Mouse (Mus musculus): ENCODE results near the gene Sergef. TPM values are rescaled to one million over a fixed set of nuclear protein-coding genes. Genes with fewer than 3 reads are reported as not detected.

Gene Sergef
- polyA plus RNA-seq, 1 experiment from 2014 or later = 11.4 TPM

GRCm38 (mm10) chr7:46475464-46475863, 164.1 kb downstream of the Sergef start:
- no peak overlapping the region for H3K4me2 ChIP-seq (ENCODE audit: low read depth, low read length)
- no peaks in the 10 kb centered on the region for H3K36me3 ChIP-seq (ENCODE audit: control insufficient read depth, insufficient read depth)
- H3K4me1 ChIP-seq (ENCODE audit: control insufficient read depth, insufficient read depth, low read length) = peaks cover 15% of the 10 kb centered on the region
- H3K9me3 ChIP-seq (replicated peaks; ENCODE audit: control insufficient read depth, low read length) = no peaks in the 10 kb centered on the region
- H3K4me3 ChIP-seq (ENCODE audit: low read length) = no peak overlapping the region
- H3K27me3 ChIP-seq (ENCODE audit: control insufficient read depth, insufficient read depth, low read length) = no peaks in the 10 kb centered on the region
- no peak overlapping the region for H3K9ac ChIP-seq (ENCODE audit: low read length)
- 46% methylated on average over 5 of the region's 5 CpGs for WGBS
- no peak overlapping the region for H3K27ac ChIP-seq (ENCODE audit: low read length)
- ATAC-seq (replicated peaks; ENCODE audit: extremely low read depth, insufficient read depth, low FRiP score) = no peak; the same call in 1 of the 2 replicates

DNA sequence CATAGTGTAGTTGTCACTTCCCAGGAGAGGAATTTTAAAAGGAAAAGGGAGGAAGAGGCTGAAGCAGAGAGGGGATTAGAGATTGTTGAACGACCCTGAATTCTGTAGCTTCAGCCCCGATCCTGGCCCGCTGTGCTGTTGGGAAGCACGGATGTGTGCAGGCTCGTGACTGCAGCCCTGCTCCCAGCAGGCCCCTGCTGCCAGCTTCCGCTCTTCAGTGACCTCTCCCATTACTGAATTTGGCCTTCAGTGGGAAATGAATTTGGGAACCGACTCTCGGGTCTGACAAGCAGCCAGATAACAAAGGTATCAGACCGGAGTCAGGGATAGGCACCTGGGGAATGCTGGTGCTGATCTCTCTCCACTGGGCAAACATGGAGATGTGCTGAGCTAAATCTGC, 166.5 kb downstream of the Sergef start:
- ATAC-seq (replicated peaks; ENCODE audit: extremely low read depth, insufficient read depth, low FRiP score) = no peak
- H3K9me3 ChIP-seq (replicated peaks; ENCODE audit: control insufficient read depth, low read length) = no peaks in the 10 kb centered on the region
- no peaks in the 10 kb centered on the region for H3K27me3 ChIP-seq (ENCODE audit: control insufficient read depth, insufficient read depth, low read length)
- WGBS = 24% methylated on average over 9 of the region's 9 CpGs
- no peaks in the 10 kb centered on the region for H3K36me3 ChIP-seq (ENCODE audit: control insufficient read depth, insufficient read depth)
- no peak overlapping the region for H3K9ac ChIP-seq (ENCODE audit: low read length)
- H3K4me2 ChIP-seq (ENCODE audit: low read depth, low read length) = no peak overlapping the region
- H3K4me1 ChIP-seq (ENCODE audit: control insufficient read depth, insufficient read depth, low read length) = peaks cover 13% of the 10 kb centered on the region
- no peak overlapping the region for H3K27ac ChIP-seq (ENCODE audit: low read length)
- no peak overlapping the region for H3K4me3 ChIP-seq (ENCODE audit: low read length)

DNA sequence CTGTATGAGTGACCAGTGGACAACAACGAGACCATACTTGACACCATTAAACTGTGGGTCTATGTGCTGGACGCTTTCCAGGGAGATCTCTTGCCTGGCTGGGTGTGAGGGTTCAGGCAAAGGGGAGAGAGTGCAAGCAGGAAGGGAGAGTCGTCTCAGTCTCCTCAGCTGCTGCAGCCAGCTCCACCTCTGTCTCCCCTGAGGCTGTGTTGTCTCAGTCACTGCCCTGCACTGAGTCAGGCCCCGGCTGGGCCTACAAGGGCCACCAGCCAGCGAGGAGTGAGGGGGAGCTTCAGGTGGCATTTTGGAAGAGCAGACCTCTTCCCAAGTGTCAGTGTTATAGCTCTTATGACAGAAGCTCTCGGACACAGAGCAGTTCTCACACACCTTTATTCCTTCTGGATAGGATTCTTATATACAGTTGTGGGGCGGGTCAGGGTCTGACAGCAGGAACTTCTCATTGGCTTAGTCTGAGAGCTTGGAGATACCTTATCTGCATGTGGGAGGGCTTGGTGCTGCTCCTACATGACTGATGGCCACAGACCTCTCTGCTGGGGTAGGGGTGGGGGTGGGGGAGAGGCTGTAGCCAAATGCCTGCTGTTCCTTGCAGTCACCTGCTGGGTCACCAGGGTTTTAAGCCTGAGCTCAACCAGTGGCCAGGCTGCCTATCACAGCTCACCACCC, 168.4 kb downstream of the Sergef start:
- Histone ChIP-seq H3K4me3 (ENCODE audit: low read length) (no peak overlapping the region), H3K9me3 (replicated peaks; ENCODE audit: control insufficient read depth, low read length) (no peaks in the 10 kb centered on the region), H3K27me3 (ENCODE audit: control insufficient read depth, insufficient read depth, low read length) (no peaks in the 10 kb centered on the region), H3K36me3 (ENCODE audit: control insufficient read depth, insufficient read depth) (no peaks in the 10 kb centered on the region), H3K4me2 (ENCODE audit: low read depth, low read length) (no peak overlapping the region), H3K4me1 (ENCODE audit: control insufficient read depth, insufficient read depth, low read length) (peaks cover 19% of the 10 kb centered on the region), H3K9ac (ENCODE audit: low read length) (no peak overlapping the region), H3K27ac (ENCODE audit: low read length) (no peak overlapping the region)
- no peak for ATAC-seq (replicated peaks; ENCODE audit: extremely low read depth, insufficient read depth, low FRiP score)
- 36% methylated on average over 7 of the region's 7 CpGs for WGBS

DNA sequence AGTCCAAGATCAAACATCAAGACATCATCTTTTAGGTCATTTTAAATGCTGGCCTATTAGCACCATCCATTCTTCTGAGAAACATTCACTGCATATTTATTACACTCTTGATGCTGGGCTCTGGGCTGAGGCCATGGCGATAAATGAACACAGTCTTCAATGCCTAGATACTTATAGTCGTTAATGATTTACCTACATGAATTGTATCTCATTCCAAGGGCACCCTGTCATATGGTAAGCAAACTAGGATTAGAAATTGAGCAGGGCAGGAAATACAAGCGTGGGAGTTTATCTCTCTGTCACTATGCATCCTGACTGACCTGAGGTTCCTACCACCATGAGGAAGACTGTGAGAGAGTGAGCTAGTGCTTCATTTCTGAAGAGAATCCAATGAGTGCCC, 170.1 kb downstream of the Sergef start:
- 78% methylated on average over 3 of the region's 3 CpGs for WGBS
- no peaks in the 10 kb centered on the region for H3K36me3 ChIP-seq (ENCODE audit: control insufficient read depth, insufficient read depth)

DNA sequence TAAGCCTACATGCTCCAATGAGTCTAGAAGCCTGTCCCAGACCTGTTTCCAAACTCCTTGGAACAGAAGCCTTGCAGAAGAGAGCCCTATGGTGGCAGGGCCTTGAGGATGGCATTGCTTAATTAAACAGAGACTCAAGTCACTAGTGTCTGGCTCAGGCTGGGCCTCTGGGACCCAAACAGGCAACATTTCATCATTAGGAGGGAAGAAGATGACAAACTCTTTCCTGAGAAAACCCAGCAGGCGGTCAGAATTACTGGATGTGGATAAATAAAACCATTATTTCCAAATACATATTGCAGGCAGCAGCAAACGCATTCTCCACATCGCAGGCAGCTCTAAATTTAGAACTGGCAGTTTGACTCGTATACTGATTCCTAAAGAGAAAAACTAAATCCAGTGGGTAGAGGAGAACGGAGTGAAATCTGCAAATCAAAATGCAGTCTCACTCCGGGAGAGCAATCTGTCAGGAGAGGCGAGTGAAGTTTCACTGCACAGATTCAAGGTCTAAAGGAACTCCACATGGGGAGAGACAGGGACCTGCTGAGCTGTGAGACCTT, 173.1 kb downstream of the Sergef start:
- Histone ChIP-seq H3K9ac (ENCODE audit: low read length) (no peak overlapping the region), H3K36me3 (ENCODE audit: control insufficient read depth, insufficient read depth) (no peaks in the 10 kb centered on the region), H3K9me3 (replicated peaks; ENCODE audit: control insufficient read depth, low read length) (no peaks in the 10 kb centered on the region), H3K27ac (ENCODE audit: low read length) (no peak overlapping the region), H3K4me1 (ENCODE audit: control insufficient read depth, insufficient read depth, low read length) (peaks cover 16% of the 10 kb centered on the region), H3K4me2 (ENCODE audit: low read depth, low read length) (0 out of 2 replicates have a peak overlapping the region, but pooled peaks have one; percentile 4), H3K27me3 (ENCODE audit: control insufficient read depth, insufficient read depth, low read length) (no peaks in the 10 kb centered on the region), H3K4me3 (ENCODE audit: low read length) (no peak overlapping the region)
- 32% methylated on average over 7 of the region's 7 CpGs for WGBS
- ATAC-seq (replicated peaks; ENCODE audit: extremely low read depth, insufficient read depth, low FRiP score) = no peak

More for the DNA sequence above, 170.1 kb downstream of the Sergef start:
- Histone ChIP-seq H3K4me2 (ENCODE audit: low read depth, low read length) (no peak overlapping the region), H3K27me3 (ENCODE audit: control insufficient read depth, insufficient read depth, low read length) (no peaks in the 10 kb centered on the region), H3K4me1 (ENCODE audit: control insufficient read depth, insufficient read depth, low read length) (peaks cover 17% of the 10 kb centered on the region), H3K9me3 (replicated peaks; ENCODE audit: control insufficient read depth, low read length) (no peaks in the 10 kb centered on the region), H3K4me3 (ENCODE audit: low read length) (no peak overlapping the region), H3K27ac (ENCODE audit: low read length) (no peak overlapping the region), H3K9ac (ENCODE audit: low read length) (no peak overlapping the region)
- no peak for ATAC-seq (replicated peaks; ENCODE audit: extremely low read depth, insufficient read depth, low FRiP score)

DNA sequence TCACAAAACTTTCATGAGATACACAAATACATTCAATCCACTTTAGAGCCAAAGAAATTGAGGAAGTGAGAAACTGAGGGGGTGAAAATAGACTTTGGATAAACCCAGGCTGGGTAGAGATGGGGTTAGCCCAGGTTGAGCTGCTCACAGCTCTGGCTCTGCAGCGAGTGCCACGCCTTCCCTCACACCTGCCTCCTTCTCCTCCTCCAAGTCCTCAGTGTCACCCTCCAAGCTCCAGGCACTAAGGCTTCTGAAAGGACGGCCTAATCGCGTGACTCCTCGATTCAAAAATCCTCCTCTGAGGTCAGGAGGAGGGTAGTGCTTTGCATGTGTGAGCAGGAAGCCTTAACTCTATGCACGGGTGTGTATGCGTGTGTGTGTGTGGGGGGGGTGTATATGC, 176.5 kb downstream of the Sergef start:
- Histone ChIP-seq H3K4me1 (ENCODE audit: control insufficient read depth, insufficient read depth, low read length) (peaks cover 9% of the 10 kb centered on the region), H3K36me3 (ENCODE audit: control insufficient read depth, insufficient read depth) (no peaks in the 10 kb centered on the region), H3K9ac (ENCODE audit: low read length) (no peak overlapping the region), H3K4me3 (ENCODE audit: low read length) (no peak overlapping the region), H3K9me3 (replicated peaks; ENCODE audit: control insufficient read depth, low read length) (no peaks in the 10 kb centered on the region), H3K27ac (ENCODE audit: low read length) (no peak overlapping the region), H3K27me3 (ENCODE audit: control insufficient read depth, insufficient read depth, low read length) (no peaks in the 10 kb centered on the region), H3K4me2 (ENCODE audit: low read depth, low read length) (no peak overlapping the region)
- 78% methylated on average over 8 of the region's 8 CpGs for WGBS
- ATAC-seq (replicated peaks; ENCODE audit: extremely low read depth, insufficient read depth, low FRiP score) = no peak

GRCm38 (mm10) chr7:46462287-46462686, 177.3 kb downstream of the Sergef start:
- WGBS = 68% methylated on average over 8 of the region's 8 CpGs
- no peak overlapping the region for H3K9ac ChIP-seq (ENCODE audit: low read length)
- peaks cover 9% of the 10 kb centered on the region for H3K4me1 ChIP-seq (ENCODE audit: control insufficient read depth, insufficient read depth, low read length)
- no peak overlapping the region for H3K4me3 ChIP-seq (ENCODE audit: low read length)
- H3K27me3 ChIP-seq (ENCODE audit: control insufficient read depth, insufficient read depth, low read length) = no peaks in the 10 kb centered on the region
- no peaks in the 10 kb centered on the region for H3K9me3 ChIP-seq (replicated peaks; ENCODE audit: control insufficient read depth, low read length)
- no peak for ATAC-seq (replicated peaks; ENCODE audit: extremely low read depth, insufficient read depth, low FRiP score)
- H3K36me3 ChIP-seq (ENCODE audit: control insufficient read depth, insufficient read depth) = no peaks in the 10 kb centered on the region
- H3K27ac ChIP-seq (ENCODE audit: low read length) = no peak overlapping the region
- H3K4me2 ChIP-seq (ENCODE audit: low read depth, low read length) = no peak overlapping the region

DNA sequence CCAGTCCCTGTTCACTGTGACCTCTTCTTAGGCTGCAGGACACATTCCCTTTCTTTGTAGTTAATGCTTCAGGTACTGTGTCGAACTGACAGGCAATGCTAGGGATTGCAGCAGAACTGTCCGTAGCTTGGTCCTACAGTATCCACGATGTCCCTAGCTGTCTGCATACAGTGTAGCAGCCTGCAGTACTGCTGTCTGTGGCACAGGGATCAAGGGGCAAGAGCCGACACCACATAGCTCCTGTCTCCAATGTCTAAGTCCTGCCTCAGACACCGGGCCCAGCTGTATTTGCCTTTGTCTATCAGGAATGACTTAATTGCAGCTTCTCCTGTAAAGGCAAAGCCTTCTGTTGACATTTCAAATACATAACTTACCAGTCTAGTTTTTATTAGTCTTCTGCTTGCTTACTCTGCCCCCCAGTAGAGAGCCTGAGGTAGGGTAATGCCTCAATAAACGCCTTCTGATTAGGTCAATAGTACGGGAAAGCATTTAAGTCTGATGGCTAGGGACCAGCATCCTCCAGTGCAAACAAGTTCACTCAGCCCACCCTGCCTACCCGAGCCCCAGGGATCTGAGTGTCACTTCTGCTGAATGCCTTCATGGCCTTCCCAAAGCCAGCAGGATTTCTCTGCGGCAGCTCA, 179.9 kb downstream of the Sergef start:
- Histone ChIP-seq H3K27ac (ENCODE audit: low read length) (no peak overlapping the region), H3K36me3 (ENCODE audit: control insufficient read depth, insufficient read depth) (no peaks in the 10 kb centered on the region), H3K27me3 (ENCODE audit: control insufficient read depth, insufficient read depth, low read length) (no peaks in the 10 kb centered on the region), H3K9me3 (replicated peaks; ENCODE audit: control insufficient read depth, low read length) (no peaks in the 10 kb centered on the region), H3K4me3 (ENCODE audit: low read length) (no peak overlapping the region), H3K9ac (ENCODE audit: low read length) (no peak overlapping the region), H3K4me2 (ENCODE audit: low read depth, low read length) (no peak overlapping the region), H3K4me1 (ENCODE audit: control insufficient read depth, insufficient read depth, low read length) (0 out of 2 replicates have a peak, but pooled peaks cover 2% of the 10 kb centered on the region)
- ATAC-seq (replicated peaks; ENCODE audit: extremely low read depth, insufficient read depth, low FRiP score) = no peak
- WGBS = 81% methylated on average over 9 of the region's 9 CpGs

- no peak overlapping the region for H3K27ac ChIP-seq (ENCODE audit: low read length)
- no peak overlapping the region for H3K4me2 ChIP-seq (ENCODE audit: low read depth, low read length)
- H3K4me3 ChIP-seq (ENCODE audit: low read length) = no peak overlapping the region
- no peaks in the 10 kb centered on the region for H3K27me3 ChIP-seq (ENCODE audit: control insufficient read depth, insufficient read depth, low read length)
- no peak for ATAC-seq (replicated peaks; ENCODE audit: extremely low read depth, insufficient read depth, low FRiP score)
- H3K36me3 ChIP-seq (ENCODE audit: control insufficient read depth, insufficient read depth) = no peaks in the 10 kb centered on the region
- WGBS = 69% methylated on average over 2 of the region's 2 CpGs
- H3K9ac ChIP-seq (ENCODE audit: low read length) = no peak overlapping the region
- H3K4me1 ChIP-seq (ENCODE audit: control insufficient read depth, insufficient read depth, low read length) = 0 out of 2 replicates have a peak, but pooled peaks cover under 1% of the 10 kb centered on the region
- no peaks in the 10 kb centered on the region for H3K9me3 ChIP-seq (replicated peaks; ENCODE audit: control insufficient read depth, low read length)
Measured at GRCm38 (mm10) chr7:46459200-46459599, 180.4 kb downstream of the Sergef start.
